8 mouse cellular contexts compared by ENCODE assay signal in the genomic region with DNA sequence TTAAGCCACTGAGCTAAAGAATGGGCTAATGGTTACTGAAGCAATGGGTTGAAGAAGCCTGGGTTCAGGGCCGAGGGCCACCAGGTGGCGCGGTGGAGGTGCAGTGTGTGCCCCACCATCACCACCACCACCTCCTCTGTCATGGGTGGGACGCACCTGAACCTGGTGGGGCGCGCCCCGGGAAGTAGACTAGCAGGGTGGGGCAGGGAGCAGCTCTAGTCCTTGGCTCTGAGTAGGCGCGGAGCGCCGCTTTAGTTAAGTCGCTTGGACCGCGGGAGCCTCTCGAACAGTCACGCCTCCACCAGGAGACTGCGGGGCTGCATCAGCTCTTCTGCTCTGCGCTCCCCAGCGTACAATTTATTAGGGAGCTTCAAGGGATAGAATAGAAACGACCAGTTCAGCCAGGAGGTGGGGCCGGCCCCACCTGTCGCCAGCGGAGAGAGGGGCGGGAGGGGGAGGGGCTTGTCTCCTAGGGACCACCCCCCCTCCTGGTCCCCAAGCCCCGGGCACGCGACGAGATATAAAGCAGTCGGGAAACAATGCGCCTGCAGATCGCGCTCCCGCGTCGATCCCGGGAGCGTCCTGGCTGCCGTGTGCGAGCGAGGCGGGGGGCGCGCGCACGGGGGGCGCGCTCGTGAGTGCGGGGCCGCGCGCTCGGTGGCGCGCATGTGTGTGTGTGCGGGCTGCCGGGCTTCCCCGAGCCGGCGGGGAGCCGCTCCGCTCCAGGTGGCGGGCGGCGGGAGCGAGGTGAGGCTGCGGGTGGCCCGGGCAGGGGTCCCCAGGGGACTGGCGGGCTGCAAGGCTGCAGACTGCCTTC. TPM values are rescaled to one million over a fixed set of nuclear protein-coding genes. Genes with fewer than 3 reads are reported as not detected.
DNase-seq lines count a peak whose midpoint lies in the region; ATAC-seq and TF ChIP-seq lines count a peak whose summit lies in the region.

Mycl (plus strand) TSS at position 249 of the 817 bp plus-strand sequence.

- TF ChIP-seq EP300 in CH12.LX (IDR thresholded peaks at IDR 0.05; ENCODE audit: low read length), result no peak

- in situ Hi-C loops in CH12.LX (cut with MboI; ENCODE audit: low pct_ligation_motif_present, low pct_unique_long_range_greater_than_20kb, low sequenced_read_pairs), result no loop called here

- TF ChIP-seq RAD21 in CH12.LX (IDR thresholded peaks at IDR 0.05; ENCODE audit: low read depth, low read length), result peak; percentile 76

- DNase-seq in CH12.LX (ENCODE audit: extremely low read depth), result peak; percentile 74
- DNase-seq in c-Kit-positive CD71-positive TER-119-positive erythroid progenitor cells, embryonic 14.5 days (ENCODE audit: low spot score), result peak; percentile 42
- peak; percentile 86 to 91 for DNase-seq in kidney, postnatal 25 days
- peak; percentile 86 for DNase-seq in naive thymus-derived CD4-positive, alpha-beta T cell, adult 2 months (ENCODE audit: low read depth)

- peak within 1 kb of the TSS; percentile 52 to 79 (median 60) for H3K4me3 ChIP-seq in CH12.LX (replicated peaks in 1 of 3; ENCODE audit: low read depth in 2 of 3, low read length in 2 of 3, poor library complexity in 1 of 3)
- H3K4me3 ChIP-seq in forebrain, embryonic 12.5 days (replicated peaks), result peak within 1 kb of the TSS; percentile 88
- H3K4me3 ChIP-seq in heart, embryonic 16.5 days (ENCODE audit: low read length), result peak within 1 kb of the TSS; percentile 76
- peak within 1 kb of the TSS; percentile 65 for H3K4me3 ChIP-seq in liver, embryonic 12.5 days
- H3K4me3 ChIP-seq in stomach, embryonic 14.5 days (ENCODE audit: low read depth, low read length), result peak within 1 kb of the TSS; percentile 81

- TF ChIP-seq POLR2A in CH12.LX (IDR thresholded peaks at IDR 0.05; ENCODE audit: low read depth, low read length), result no peak

- peak within 1 kb of the TSS; percentile 16; the same call in 1 of the 2 replicates for H3K9ac ChIP-seq in CH12.LX (ENCODE audit: insufficient read depth, low read depth)
- H3K9ac ChIP-seq in forebrain, embryonic 12.5 days, result peak within 1 kb of the TSS; percentile 94
- H3K9ac ChIP-seq in heart, embryonic 16.5 days (ENCODE audit: low read length), result peak within 1 kb of the TSS; percentile 73
- H3K9ac ChIP-seq in liver, embryonic 12.5 days, result peak within 1 kb of the TSS; percentile 40
- peak within 1 kb of the TSS; percentile 69 for H3K9ac ChIP-seq in stomach, embryonic 14.5 days (replicated peaks; ENCODE audit: low read depth, low read length)

- H3K36me3 ChIP-seq in CH12.LX (replicated peaks in 1 of 2; ENCODE audit: control insufficient read depth in 1 of 2, insufficient read depth in 1 of 2, low read length in 1 of 2), result no peaks in the 10 kb centered on the region
- peaks cover 7% of the 10 kb centered on the region for H3K36me3 ChIP-seq in forebrain, embryonic 12.5 days (replicated peaks)
- no peaks in the 10 kb centered on the region for H3K36me3 ChIP-seq in heart, embryonic 16.5 days (ENCODE audit: control insufficient read depth, insufficient read depth)
- H3K36me3 ChIP-seq in liver, embryonic 12.5 days, result no peaks in the 10 kb centered on the region
- H3K36me3 ChIP-seq in stomach, embryonic 14.5 days (ENCODE audit: control insufficient read depth, insufficient read depth, low read length), result 0 out of 2 replicates have a peak, but pooled peaks cover under 1% of the 10 kb centered on the region

- H3K79me2 ChIP-seq in CH12.LX (replicated peaks; ENCODE audit: control insufficient read depth, extremely low read depth, insufficient read depth, poor library complexity, severe bottlenecking), result no peaks in the 10 kb centered on the region

- H3K4me2 ChIP-seq in CH12.LX (ENCODE audit: insufficient read depth, low read depth, poor library complexity, severe bottlenecking), result peak within 1 kb of the TSS; percentile 100
- H3K4me2 ChIP-seq in forebrain, embryonic 12.5 days, result peak within 1 kb of the TSS; percentile 86
- H3K4me2 ChIP-seq in heart, embryonic 16.5 days (ENCODE audit: low read depth, low read length), result peak within 1 kb of the TSS; percentile 100
- H3K4me2 ChIP-seq in liver, embryonic 12.5 days, result peak within 1 kb of the TSS; percentile 94
- H3K4me2 ChIP-seq in stomach, embryonic 14.5 days (replicated peaks; ENCODE audit: low read depth, low read length), result peak within 1 kb of the TSS; percentile 66

- under 1% methylated on average over 69 of the region's 69 CpGs for WGBS in forebrain, embryonic 12.5 days
- WGBS in heart, embryonic 16.5 days, result under 1% methylated on average over 68 of the region's 69 CpGs
- under 1% methylated on average over 69 of the region's 69 CpGs for WGBS in liver, embryonic 12.5 days (ENCODE audit: insufficient replicate concordance)
- under 1% methylated on average over 61 of the region's 69 CpGs for WGBS in stomach, embryonic 14.5 days

- dilution Hi-C loops in CH12.LX (cut with MboI; ENCODE audit: extremely low pct_ligation_motif_present, extremely low pct_unique_long_range_greater_than_20kb, low sequenced_read_pairs), result no loop called here

- peak; percentile 74 for ATAC-seq in forebrain, embryonic 12.5 days (ENCODE audit: low FRiP score)
- ATAC-seq in heart, embryonic 16.5 days (replicated peaks; ENCODE audit: extremely low read depth, insufficient read depth, low FRiP score), result peak; percentile 72
- peak; percentile 70 for ATAC-seq in liver, embryonic 12.5 days
- peak; percentile 91 for ATAC-seq in stomach, embryonic 14.5 days (ENCODE audit: insufficient number of reproducible peaks, insufficient read depth, low FRiP score, low read depth)

- peaks cover 32% of the 10 kb centered on the region for H3K27me3 ChIP-seq in CH12.LX (replicated peaks)
- H3K27me3 ChIP-seq in forebrain, embryonic 12.5 days, result no peaks in the 10 kb centered on the region
- H3K27me3 ChIP-seq in heart, embryonic 16.5 days (ENCODE audit: control insufficient read depth, insufficient read depth, low read length), result peaks cover 42% of the 10 kb centered on the region
- H3K27me3 ChIP-seq in liver, embryonic 12.5 days (replicated peaks), result peaks cover 65% of the 10 kb centered on the region
- H3K27me3 ChIP-seq in stomach, embryonic 14.5 days (ENCODE audit: control insufficient read depth, insufficient read depth, low read length), result no peaks in the 10 kb centered on the region; the same call in 1 of the 2 replicates

- peaks cover 0 to 26% of the 10 kb centered on the region in 2 experiments; a peak in 2 of 4 replicates for H3K4me1 ChIP-seq in CH12.LX (ENCODE audit: control insufficient read depth in 1 of 2, insufficient read depth in 2 of 2)
- peaks cover 30% of the 10 kb centered on the region for H3K4me1 ChIP-seq in forebrain, embryonic 12.5 days
- H3K4me1 ChIP-seq in heart, embryonic 16.5 days (ENCODE audit: control insufficient read depth, insufficient read depth, low read length), result peaks cover 6% of the 10 kb centered on the region
- peaks cover 19% of the 10 kb centered on the region for H3K4me1 ChIP-seq in liver, embryonic 12.5 days
- peaks cover 3% of the 10 kb centered on the region; the same call in 1 of the 2 replicates for H3K4me1 ChIP-seq in stomach, embryonic 14.5 days (ENCODE audit: control insufficient read depth, insufficient read depth, low read length)

- no peaks in the 10 kb centered on the region for H3K9me3 ChIP-seq in CH12.LX (replicated peaks; ENCODE audit: low read length)
- no peaks in the 10 kb centered on the region for H3K9me3 ChIP-seq in forebrain, embryonic 12.5 days
- no peaks in the 10 kb centered on the region; the same call in 1 of the 2 replicates for H3K9me3 ChIP-seq in heart, embryonic 16.5 days (replicated peaks; ENCODE audit: control insufficient read depth, low read length)
- no peaks in the 10 kb centered on the region for H3K9me3 ChIP-seq in liver, embryonic 12.5 days (replicated peaks)
- no peaks in the 10 kb centered on the region for H3K9me3 ChIP-seq in stomach, embryonic 14.5 days (ENCODE audit: control insufficient read depth, low read depth, low read length)

- TF ChIP-seq CTCF in CH12.LX (conservative IDR thresholded peaks at IDR 0.05 in 1 of 2, IDR thresholded peaks at IDR 0.05 in 1 of 2; ENCODE audit: low read depth in 2 of 2, low read length in 2 of 2), result peak; percentile 28 to 96; a peak in 3 of 4 replicates

- H3K27ac ChIP-seq in CH12.LX (ENCODE audit: insufficient read depth, low read depth), result no peak within 1 kb of the TSS
- peak within 1 kb of the TSS; percentile 96 for H3K27ac ChIP-seq in forebrain, embryonic 12.5 days
- no peak within 1 kb of the TSS for H3K27ac ChIP-seq in heart, embryonic 16.5 days (ENCODE audit: low read length)
- H3K27ac ChIP-seq in liver, embryonic 12.5 days, result no peak within 1 kb of the TSS
- H3K27ac ChIP-seq in stomach, embryonic 14.5 days (ENCODE audit: low read length), result peak within 1 kb of the TSS; percentile 90

TF ChIP-seq in CH12.LX, 34 proteins besides CTCF, POLR2A, EP300 and RAD21 (continues in another document):
- TF ChIP-seq CHD1 (IDR thresholded peaks at IDR 0.05; ENCODE audit: low read depth, low read length) (no peak), MAZ (IDR thresholded peaks at IDR 0.05; ENCODE audit: low read depth, low read length) (peak; percentile 67), CHD2 (IDR thresholded peaks at IDR 0.05; ENCODE audit: low read length) (no peak), SIN3A (IDR thresholded peaks at IDR 0.05; ENCODE audit: low read length) (peak; percentile 66), BHLHE40 (IDR thresholded peaks at IDR 0.05; ENCODE audit: low read depth, low read length) (peak; percentile 56), NELFE (IDR thresholded peaks at IDR 0.05; ENCODE audit: low read depth, low read length) (peak; percentile 50; the same call in 1 of the 2 replicates), HCFC1 (IDR thresholded peaks at IDR 0.05; ENCODE audit: low read depth, low read length) (0 out of 2 replicates have a peak, but pooled peaks have one; percentile 20), TCF12 (IDR thresholded peaks at IDR 0.05; ENCODE audit: low read depth, low read length) (peak; percentile 32; the same call in 1 of the 2 replicates), RCOR1 (conservative IDR thresholded peaks at IDR 0.05; ENCODE audit: low read depth, low read length) (no peak), POLR2AphosphoS2 (IDR thresholded peaks at IDR 0.05; ENCODE audit: low read depth, low read length) (no peak), SMC3 (IDR thresholded peaks at IDR 0.05; ENCODE audit: low read depth, low read length) (peak; percentile 98), NRF1 (IDR thresholded peaks at IDR 0.05; ENCODE audit: low read depth, low read length) (peak; percentile 57; the same call in 1 of the 2 replicates), IRF4 (IDR thresholded peaks at IDR 0.05; ENCODE audit: low read depth, low read length) (peak; percentile 42; the same call in 1 of the 2 replicates)

RNA-seq across cellular contexts. Expression of gene Mycl, which starts in this region (rescaled TPM):
- total RNA-seq in CH12.LX (2012; rRNA removed), result 0.46 and 0.51 TPM in 2 replicates
- total RNA-seq in CH12.LX (2014; rRNA removed), result 0.38 and 0.41 TPM in 2 replicates
- polyA plus RNA-seq in CH12.LX (2012; ENCODE audit: insufficient read length, low read depth), result 0.44 and 0.65 TPM in 2 replicates
- polyA plus RNA-seq in forebrain, embryonic 12.5 days (2016; fragmentation: Nextera tagmentation; extraction: Ambion mirVana), result 84.0 and 84.3 TPM in 2 replicates
- 1.3 and 1.9 TPM in 2 replicates for polyA plus RNA-seq in heart, embryonic 16.5 days (2015; fragmentation: Nextera tagmentation; extraction: Ambion mirVana)
- 1.2 and 1.6 TPM in 2 replicates for polyA plus RNA-seq in liver, embryonic 12.5 days (2016; fragmentation: Nextera tagmentation; extraction: Ambion mirVana)
- 26.9 and 30.4 TPM in 2 replicates for polyA plus RNA-seq in stomach, embryonic 14.5 days (2014; fragmentation: Nextera tagmentation; extraction: Ambion mirVana)

Comparison
In these comparisons a context has a peak if more than half of its experiments do, and no peak if none do; other contexts are left out.
1. Peak in DNase-seq, H3K4me3 ChIP-seq, H3K9ac ChIP-seq and H3K4me2 ChIP-seq in CH12.LX; RNA of the gene not detected or under 1 TPM.
2. H3K27ac ChIP-seq: peak in forebrain, embryonic 12.5 days (single experiment) and stomach, embryonic 14.5 days (single experiment); none in CH12.LX (single experiment), heart, embryonic 16.5 days (single experiment) and liver, embryonic 12.5 days (single experiment).
3. H3K9ac ChIP-seq: peak in every context shown above with its lines; median percentile 94 in forebrain, embryonic 12.5 days; 73 in heart, embryonic 16.5 days; 69 in stomach, embryonic 14.5 days; 40 in liver, embryonic 12.5 days; 16 in CH12.LX.
4. Peak in every context shown above with its lines, with median percentiles within 50 percentile points of each other: DNase-seq, H3K4me2 ChIP-seq, H3K4me3 ChIP-seq and ATAC-seq.